Mouse (Mus musculus) heart, postnatal 0 days (tissue): Measurements from ENCODE around the gene Nol11.

Experiments used
- CTCF ChIP-seq: IDR thresholded peaks from 2 replicates; pipeline ENCODE4 v1.5.1; 2016; ENCODE audit warnings: antibody characterized with exemption, control low read depth, low read depth
- EP300 ChIP-seq: IDR thresholded peaks from 2 replicates; pipeline ENCODE4 v1.6.1; 2016; ENCODE audit warnings: antibody characterized with exemption, low read depth

GRCm38 (mm10) chr11:107124327-107124731 lies 64.9 kb downstream of the Nol11 start:
- TF ChIP-seq CTCF = no peak
- TF ChIP-seq EP300 = no peak
